Mouse (Mus musculus): ENCODE data around the gene Ipo4.

Ipo4 gene

DNA sequence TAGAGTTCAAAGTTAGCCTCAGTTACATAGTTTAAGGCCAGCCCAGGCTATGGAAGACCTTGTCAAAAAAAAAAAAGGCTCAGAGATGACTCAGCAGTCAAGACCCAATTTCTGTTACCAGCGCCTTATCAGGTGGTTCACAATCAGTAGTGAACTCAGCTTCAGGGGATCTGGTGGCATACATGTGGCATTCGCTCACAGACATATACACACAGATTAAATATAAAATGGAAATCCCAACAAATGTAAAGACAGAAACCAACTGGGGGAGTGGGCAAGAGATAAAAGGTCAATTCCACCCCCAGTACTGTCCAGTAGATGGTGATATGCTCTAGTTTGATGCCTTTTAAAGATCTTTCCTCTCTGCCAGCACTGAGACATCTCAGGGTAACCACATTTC lies 49.6 kb downstream of the Ipo4 start:
- DNase-seq, result no peak

DNA sequence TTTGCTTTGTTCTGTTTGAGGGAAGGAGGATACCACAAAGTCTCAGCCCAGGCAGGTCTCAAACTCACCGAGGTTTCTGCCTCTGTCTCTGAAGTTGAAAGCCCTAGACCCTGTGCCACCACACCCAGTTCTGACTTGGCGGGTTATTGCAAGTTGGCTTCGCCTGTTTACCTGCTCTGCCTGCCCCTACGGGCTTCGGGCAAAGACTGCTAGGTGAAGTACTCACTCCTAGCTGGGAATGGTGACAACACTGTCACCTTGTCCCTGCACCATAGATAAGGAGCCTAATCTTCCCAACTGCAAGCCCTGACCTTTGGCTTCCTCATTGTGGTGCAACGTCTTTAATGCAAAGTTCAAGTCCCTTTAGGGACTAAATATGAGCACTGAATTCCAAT lies 50.2 kb downstream of the Ipo4 start:
- no peak for DNase-seq

DNA sequence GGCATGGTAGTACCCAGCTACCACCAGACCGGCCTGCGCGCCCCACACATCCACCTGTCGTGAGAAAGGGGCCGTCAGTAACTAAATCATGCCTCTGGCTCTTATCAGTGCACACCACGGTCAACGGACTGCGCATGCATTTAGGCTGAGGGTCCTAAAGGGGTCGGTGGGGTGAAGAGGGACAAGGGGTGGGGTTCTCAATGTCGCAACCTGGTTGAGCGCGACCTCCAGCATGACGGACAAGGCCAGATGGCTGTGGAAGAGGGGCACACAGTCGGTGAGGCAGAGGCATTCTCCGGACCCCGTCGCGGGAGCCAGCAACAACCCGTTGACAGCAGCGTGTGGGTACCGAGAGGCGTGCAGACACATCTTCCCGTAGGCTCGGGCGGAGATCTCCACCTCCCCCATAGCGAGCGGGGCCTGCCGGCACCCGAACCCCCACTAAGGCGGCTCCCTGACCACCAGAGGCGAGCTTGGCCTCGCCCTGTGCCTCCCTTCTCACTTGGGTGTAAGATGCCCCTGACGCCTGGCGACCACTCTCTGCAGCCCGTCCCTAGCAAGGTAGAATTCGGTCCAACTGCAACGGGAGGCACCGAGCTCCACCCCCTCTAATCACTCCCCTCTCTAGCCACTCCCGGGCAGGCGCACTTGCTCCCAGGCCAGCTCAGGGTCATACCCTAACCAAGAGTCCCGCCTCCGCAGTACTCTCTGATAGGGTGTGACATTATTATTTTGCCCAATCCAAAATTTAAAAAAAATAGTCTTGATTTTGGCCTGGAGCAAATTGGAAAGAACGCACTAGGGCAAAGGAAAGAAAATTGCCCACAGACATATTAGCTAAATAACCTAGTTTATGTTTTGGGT lies 50.8 kb downstream of the Ipo4 start, which contains the start of gene Emc9:
Emc9 (minus strand) TSS at position 601 of the 864 bp plus-strand sequence.
- peak; percentile 76 to 78 for DNase-seq

DNA sequence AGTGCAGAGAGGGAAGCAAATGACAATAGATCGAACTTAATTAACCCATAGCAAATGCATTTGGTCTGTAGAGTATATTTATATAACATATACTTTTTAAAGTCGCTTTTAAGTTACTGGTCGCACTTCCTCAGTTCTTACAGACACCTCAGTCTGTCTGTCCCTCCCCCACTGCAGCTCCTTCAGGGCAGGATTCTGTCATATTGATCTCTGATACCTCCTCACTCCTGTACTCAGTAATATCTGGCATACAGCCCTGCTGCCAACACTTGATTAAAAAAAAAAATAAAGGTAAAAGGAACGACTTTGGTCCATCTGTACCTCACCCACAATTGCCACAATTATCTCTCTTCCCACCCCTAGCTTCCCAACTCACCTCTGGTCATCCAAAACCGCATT lies 51.5 kb downstream of the Ipo4 start:
- no peak for DNase-seq

DNA sequence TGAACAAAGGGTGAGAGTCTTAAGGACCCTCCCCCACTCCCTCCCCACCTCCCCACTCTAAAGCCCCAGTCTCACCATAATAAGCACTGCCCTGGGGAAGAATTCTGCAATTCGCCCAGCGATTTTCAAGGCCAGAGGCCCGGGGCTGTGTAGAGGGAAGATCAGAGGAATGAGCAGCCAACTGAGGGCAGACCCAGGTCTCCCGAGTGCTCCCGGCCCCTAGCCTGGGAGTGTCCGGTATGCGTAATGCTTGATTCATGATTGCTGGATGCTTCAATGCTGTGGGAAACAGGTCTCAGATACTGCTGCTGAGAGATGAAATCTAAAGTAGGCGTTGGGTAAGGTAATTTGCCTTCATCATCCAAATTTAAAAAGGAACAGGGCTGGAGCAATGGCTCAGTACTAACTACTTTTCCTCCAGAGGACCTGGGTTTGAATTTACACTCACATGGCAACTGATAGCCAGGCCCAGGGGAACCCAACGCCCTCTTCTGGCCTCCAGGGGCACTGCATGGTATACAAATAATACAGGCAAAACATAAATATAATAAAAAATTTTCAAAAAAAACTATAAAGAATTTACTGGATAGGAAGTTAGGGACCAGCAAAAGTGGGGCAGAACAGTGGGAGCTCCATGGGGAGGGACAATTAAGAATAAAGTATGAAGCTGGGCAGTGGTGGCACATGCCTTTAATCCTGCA lies 53.6 kb downstream of the Ipo4 start:
- DNase-seq, result no peak

- DNase-seq, result no peak
These were observed 55.0 kb downstream of the Ipo4 start for GRCm38 (mm10) chr14:55580731-55581130.

DNA sequence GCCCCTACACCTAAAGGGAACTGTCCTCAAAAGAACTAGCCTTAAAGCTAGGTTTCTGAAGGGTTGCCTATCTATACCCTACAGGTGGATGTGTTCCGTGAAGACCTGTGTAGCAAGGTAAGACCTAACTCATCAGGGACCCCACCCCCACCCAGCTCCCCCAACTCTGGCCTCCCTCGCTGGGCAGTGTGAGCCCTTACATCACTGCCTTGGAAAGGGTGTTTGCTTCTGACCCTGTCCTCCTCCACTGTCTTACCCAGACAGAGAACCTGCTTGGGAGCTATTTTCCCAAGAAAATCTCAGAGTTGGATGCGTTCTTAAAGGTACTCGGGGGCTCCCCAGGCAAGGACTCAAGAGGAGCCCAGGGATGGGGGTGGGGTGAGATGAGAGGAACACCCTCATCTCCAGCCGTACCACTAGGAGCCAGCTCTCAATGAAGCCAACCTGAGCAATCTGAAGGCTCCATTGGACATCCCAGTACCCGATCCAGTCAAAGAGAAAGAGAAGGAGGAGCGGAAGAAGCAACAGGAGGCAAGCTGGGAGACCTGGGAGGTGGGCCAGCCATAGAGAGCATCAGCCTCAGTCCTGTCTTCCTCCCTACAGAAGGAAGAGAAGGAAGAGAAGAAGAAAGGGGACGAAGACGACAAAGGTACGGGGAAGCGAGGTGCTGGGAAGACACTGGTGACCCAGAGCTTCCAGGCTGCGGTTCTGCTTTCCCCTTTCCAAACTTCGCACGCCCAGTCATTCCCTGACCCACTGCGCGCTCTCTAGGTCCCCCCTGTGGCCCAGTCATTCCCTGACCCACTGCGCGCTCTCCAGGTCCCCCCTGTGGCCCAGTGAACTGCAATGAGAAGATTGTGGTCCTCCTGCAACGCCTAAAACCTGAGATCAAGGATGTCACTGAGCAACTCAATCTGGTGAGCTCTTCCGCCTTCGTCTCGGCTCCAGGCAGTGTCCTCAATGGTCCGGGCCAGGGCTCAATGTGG lies 56.0 kb downstream of the Ipo4 start:
- DNase-seq, result no peak

DNA sequence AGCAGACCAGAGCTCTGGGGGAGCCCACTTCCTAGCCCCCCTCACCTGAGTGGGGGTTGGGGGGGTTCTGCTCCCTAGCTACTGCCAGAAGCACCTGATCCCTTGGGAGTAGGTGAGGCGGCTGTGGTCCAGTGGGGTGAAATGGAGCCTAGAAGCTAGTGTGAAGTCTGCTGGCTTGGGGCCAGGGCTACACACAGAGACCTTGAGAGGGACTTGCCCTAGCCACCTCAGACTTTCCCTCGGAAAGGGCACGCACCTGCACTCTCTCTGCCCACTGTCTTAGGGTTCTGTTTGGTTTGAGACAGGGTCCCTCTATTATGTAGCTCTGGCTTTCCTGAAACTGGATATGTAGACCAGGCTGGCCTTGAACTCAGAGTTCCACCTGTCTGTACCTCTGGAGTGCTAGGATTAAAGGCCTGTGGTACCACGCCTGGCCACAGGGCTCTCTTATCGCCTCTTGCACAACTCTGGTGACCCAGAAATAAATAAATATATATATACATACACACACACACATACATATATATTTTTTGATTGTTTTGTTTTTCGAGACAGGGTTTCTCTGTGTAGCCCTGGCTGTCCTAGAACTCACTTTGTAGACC lies 57.0 kb downstream of the Ipo4 start:
- DNase-seq, result peak in 1 of 2 experiments; percentile 52

DNA sequence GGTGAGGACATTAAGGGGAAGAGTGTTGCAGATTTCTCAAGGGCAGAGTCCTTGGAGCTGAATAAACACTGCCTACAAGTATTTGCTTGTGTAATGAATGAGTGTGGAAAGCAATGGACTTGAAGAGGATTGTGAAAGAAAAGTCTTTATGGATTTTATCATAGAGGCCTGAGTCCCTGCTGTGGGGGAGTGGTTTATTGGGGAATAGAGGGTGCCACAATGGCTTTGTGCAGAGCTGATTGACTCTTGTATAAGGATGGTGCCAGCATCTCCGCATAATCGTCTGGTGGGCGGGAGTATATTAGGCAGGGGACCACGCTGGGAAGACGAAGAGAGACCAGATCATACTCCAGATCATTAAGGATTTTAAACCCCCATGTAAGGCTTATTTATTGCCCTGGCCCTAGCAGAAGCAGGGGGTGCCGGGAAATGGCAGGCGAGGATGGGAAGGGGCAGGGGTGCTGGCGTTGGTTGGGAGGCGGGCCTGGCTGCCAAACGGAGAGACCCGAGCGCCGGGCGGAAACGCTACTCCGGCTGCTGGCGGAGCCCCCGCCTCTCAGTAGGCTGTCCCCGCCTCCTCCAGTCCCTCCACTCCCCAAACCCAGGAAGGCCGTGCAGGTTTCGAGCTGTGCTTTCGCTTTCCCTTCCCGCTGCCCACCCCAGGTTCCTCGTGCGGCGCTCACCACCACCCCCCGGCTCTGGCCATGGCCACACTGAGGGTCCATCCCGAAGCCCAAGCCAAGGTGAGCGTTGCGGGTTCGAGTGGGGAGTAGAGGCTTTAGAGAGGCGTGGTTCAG lies 57.7 kb downstream of the Ipo4 start, which contains the start of gene Psme1:
Psme1 (plus strand) TSS at position 253 of the 797 bp plus-strand sequence.
- peak; percentile 49 to 62 for DNase-seq

DNA sequence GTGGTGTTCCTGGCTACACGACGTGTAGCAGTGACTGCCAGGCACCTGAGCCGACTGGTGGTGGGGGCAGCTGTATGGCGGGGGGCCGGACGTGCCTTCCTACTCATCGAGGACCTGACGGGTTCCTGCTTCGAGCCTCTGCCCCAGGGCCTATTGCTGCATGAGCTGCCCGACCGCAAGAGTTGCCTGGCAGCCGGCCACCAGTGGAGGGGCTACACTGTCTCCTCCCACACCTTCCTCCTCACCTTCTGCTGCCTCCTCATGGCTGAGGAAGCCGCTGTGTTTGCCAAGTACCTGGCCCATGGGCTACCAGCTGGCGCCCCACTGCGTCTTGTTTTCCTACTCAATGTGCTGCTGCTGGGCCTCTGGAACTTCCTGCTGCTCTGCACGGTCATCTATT lies 59.4 kb downstream of the Ipo4 start:
- no peak for DNase-seq

DNA sequence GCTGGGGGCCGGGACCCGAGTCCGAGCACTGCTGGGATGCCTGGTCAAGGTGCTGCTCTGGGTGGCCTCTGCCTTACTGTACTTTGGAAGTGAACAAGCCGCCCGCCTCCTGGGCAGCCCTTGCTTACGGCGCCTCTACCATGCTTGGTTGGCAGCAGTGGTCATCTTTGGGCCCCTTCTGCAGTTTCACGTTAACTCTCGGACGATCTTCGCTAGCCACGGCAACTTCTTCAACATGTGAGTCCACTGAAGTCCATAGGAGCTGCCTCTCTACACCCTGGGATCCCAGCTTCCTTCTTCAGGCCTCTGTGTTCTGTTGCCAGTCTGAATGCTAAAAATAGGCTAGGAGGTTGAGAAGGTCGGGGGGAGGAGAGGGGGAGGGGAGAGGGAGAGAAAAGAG lies 60.0 kb downstream of the Ipo4 start:
- DNase-seq, result no peak

Measured in cerebellum, postnatal 36 days (tissue).